Mouse (Mus musculus) WW6 (cell line): ENCODE measurements around the gene Spta1.

Source experiments
- DNase-seq: peaks from one replicate; pipeline ENCODE4 v3.0.0-alpha.2; 2013; ENCODE audit warnings: low read depth, low spot score

Gene Spta1

DNA sequence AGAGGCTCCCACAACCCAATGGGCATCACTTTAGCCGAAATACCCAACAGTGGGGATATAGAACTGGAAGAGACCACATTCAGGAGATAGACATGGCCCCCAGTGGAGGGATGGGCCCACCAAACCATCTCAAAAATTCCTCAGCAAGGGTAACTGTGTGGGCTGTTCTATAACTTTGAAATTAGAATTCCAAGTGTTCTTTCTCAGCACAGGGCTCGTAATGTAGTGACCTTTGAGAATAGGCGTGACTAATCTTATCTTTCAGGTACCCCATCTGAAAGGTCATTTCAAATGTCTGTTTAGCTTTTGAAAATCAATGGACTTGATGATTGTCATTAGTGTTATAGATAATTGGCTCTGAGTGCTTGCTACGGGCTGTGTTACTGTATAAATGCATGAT, 95.2 kb downstream of the Spta1 start:
- DNase-seq = no peak

DNA sequence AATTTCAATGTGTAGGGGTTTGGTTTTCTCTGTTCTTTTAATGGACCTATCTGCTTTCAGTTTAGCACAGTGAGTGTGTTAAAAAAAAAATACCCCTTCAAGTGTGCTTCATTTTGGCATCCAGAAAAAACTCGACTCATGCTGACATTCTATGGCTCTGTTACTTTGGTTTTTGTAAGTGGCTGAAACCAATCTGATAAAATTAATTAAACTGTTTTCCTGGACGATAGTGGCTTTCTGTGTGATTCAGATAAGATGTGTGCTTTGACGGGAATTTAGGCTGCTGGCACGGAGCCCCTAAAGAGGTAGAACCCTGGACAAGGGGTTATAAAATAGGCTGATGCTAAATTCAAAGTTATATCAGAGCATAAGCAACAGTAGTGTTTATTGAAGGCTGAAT, 96.6 kb downstream of the Spta1 start:
- no peak for DNase-seq

DNA sequence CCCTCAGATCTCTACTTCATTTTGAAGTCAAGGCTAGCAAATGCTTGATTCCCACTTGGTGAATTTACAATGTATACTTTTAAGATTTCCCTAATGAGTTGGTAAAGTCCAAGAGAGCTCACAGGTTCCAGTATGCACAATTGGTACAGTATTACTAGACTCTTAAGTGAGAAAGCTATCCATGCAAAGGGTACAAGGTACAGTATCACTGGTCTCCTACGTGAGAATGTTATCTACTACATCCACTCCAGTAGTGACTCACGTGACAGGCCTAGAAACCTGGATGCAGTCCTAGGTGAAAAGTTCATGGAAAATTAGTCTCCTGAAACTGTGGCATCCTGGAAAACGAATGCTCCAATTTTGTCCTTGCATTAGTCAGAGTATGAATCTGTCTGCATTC, 98.1 kb downstream of the Spta1 start:
- DNase-seq = no peak
